In the genomic region with DNA sequence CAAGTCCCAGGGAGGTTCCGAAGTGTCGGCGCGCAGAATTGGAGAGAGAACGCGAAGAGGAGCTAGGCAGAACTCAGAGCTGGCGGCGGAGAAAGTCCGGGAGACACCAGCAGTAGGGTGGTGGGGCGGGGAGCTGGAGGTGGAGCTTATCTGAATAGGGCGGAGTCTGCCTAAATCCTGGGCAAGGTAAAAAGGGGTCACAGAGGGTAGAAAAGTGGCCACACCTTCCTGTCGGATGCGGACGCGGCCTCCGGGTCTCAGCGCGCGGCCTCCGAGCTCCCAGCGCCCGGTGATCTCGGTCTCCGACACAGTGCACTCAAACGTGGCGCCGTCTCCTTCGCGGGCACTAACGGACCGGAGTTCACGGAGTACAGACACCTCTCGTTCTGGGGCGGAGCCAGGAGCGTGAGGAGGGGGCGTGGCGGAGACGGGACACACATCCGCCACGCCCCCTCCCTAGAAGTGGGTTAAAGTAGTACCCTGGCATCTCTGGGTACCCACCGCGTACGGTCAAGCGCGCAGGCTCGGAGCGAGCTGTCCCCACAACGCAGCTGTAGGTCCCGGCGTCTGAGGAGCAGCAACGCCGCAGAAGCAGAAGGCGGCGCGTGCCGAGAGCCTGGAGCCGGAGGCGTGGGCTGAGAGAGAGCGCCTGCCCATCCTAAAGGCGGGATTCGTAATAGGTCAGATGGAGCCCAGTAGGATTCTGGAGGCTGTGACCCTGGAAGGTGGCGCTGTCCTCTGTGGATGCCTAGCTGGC, we compare ENCODE assay signal across 8 mouse cellular contexts. TPM values are rescaled to one million over a fixed set of nuclear protein-coding genes. Genes with fewer than 3 reads are reported as not detected.
DNase-seq lines count a peak whose midpoint lies in the region; ATAC-seq and TF ChIP-seq lines count a peak whose summit lies in the region.

No protein-coding gene starts in this region.

- H3K27me3 ChIP-seq in heart, embryonic 14.5 days (ENCODE audit: control insufficient read depth, insufficient read depth, low read length), result peaks cover 45% of the 10 kb centered on the region
- peaks cover 63% of the 10 kb centered on the region for H3K27me3 ChIP-seq in neural tube, embryonic 15.5 days (replicated peaks)

- TF ChIP-seq POLR2A in cortical plate, adult 2 months (IDR thresholded peaks at IDR 0.05; ENCODE audit: extremely low read depth, insufficient read depth, low read length), result peak; percentile 30; the same call in 1 of the 2 replicates
- no peak for TF ChIP-seq POLR2A in lung, adult 2 months (IDR thresholded peaks at IDR 0.05; ENCODE audit: borderline replicate concordance, extremely low read depth, low read depth, low read length)

- H3K27ac ChIP-seq in cortical plate, adult 2 months (ENCODE audit: insufficient read depth, low read length), result no peak overlapping the region
- no peak overlapping the region for H3K27ac ChIP-seq in heart, embryonic 14.5 days (replicated peaks in 1 of 2; ENCODE audit: control insufficient read depth in 1 of 2, insufficient read depth in 1 of 2, low read depth in 2 of 2, low read length in 2 of 2)
- H3K27ac ChIP-seq in neural tube, embryonic 15.5 days (replicated peaks), result no peak overlapping the region

- peak; percentile 53 for ATAC-seq in heart, embryonic 14.5 days (ENCODE audit: insufficient number of reproducible peaks, insufficient read depth, low FRiP score, low read depth)
- peak; percentile 77 for ATAC-seq in neural tube, embryonic 15.5 days (ENCODE audit: low FRiP score)

- H3K4me2 ChIP-seq in heart, embryonic 14.5 days (ENCODE audit: low read length), result peak overlapping the region; percentile 78
- H3K4me2 ChIP-seq in neural tube, embryonic 15.5 days, result peak overlapping the region; percentile 90

- H3K4me1 ChIP-seq in cortical plate, adult 2 months (ENCODE audit: control insufficient read depth, insufficient read depth, low read length), result peaks cover 3% of the 10 kb centered on the region; the same call in 1 of the 2 replicates
- H3K4me1 ChIP-seq in heart, embryonic 14.5 days (ENCODE audit: control insufficient read depth in 2 of 2, insufficient read depth in 2 of 2, low read length in 2 of 2), result peaks cover 9% of the 10 kb centered on the region in 2 experiments; a peak in 3 of 4 replicates
- H3K4me1 ChIP-seq in lung, adult 2 months (ENCODE audit: control insufficient read depth, insufficient read depth, low read length), result peaks cover 2% of the 10 kb centered on the region; the same call in 1 of the 2 replicates
- H3K4me1 ChIP-seq in neural tube, embryonic 15.5 days, result peaks cover 28% of the 10 kb centered on the region

- no peaks in the 10 kb centered on the region for H3K9me3 ChIP-seq in heart, embryonic 14.5 days (ENCODE audit: control insufficient read depth, low read length)
- H3K9me3 ChIP-seq in neural tube, embryonic 15.5 days (replicated peaks), result no peaks in the 10 kb centered on the region

- no peak for TF ChIP-seq CTCF in cortical plate, adult 2 months (IDR thresholded peaks at IDR 0.05; ENCODE audit: extremely low read depth, insufficient read depth, low read length)
- no peak for TF ChIP-seq CTCF in lung, adult 2 months (IDR thresholded peaks at IDR 0.05; ENCODE audit: insufficient read depth, low read length)

- peaks cover 69% of the 10 kb centered on the region for H3K36me3 ChIP-seq in heart, embryonic 14.5 days (ENCODE audit: control insufficient read depth, insufficient read depth, low read length)
- peaks cover 48% of the 10 kb centered on the region for H3K36me3 ChIP-seq in neural tube, embryonic 15.5 days

- peak overlapping the region; percentile 58 for H3K9ac ChIP-seq in heart, embryonic 14.5 days (ENCODE audit: low read length)
- peak overlapping the region; percentile 44 for H3K9ac ChIP-seq in neural tube, embryonic 15.5 days (replicated peaks)

- DNase-seq in spleen, adult 12 weeks (ENCODE audit: low spot score), result peak; percentile 5
- no peak for DNase-seq in spleen, postnatal 4 days (ENCODE audit: low spot score in 2 of 2)
- peak; percentile 87 for DNase-seq in kidney, postnatal 10 days
- DNase-seq in lung, adult 2 months, result peak; percentile 81
- DNase-seq in thymus, postnatal 25 days, result peak; percentile 69

- peak overlapping the region; percentile 34 for H3K4me3 ChIP-seq in cortical plate, adult 2 months (ENCODE audit: insufficient read depth, low read length)
- peak overlapping the region; percentile 41 to 47 for H3K4me3 ChIP-seq in heart, embryonic 14.5 days (ENCODE audit: control insufficient read depth in 1 of 2, insufficient read depth in 1 of 2, low read depth in 1 of 2, low read length in 2 of 2)
- H3K4me3 ChIP-seq in lung, adult 2 months (replicated peaks; ENCODE audit: extremely low read depth, low read depth, low read length), result peak overlapping the region; percentile 55
- H3K4me3 ChIP-seq in neural tube, embryonic 15.5 days (replicated peaks), result peak overlapping the region; percentile 53

- 4% methylated on average over 60 of the region's 62 CpGs for WGBS in heart, embryonic 14.5 days
- WGBS in lung, adult 2 months, result 5% methylated on average over 62 of the region's 62 CpGs
- under 1% methylated on average over 62 of the region's 62 CpGs for WGBS in neural tube, embryonic 15.5 days

RNA-seq across cellular contexts. Expression of a gene that starts 8.3 kb away (rescaled TPM):
- polyA plus RNA-seq in cortical plate, adult 2 months (2012; rRNA removed), result 103 and 108 TPM in 2 replicates
- 0.20 and 0.38 TPM in 2 replicates for polyA plus RNA-seq in heart, embryonic 14.5 days (2014; fragmentation: Nextera tagmentation; extraction: Ambion mirVana)
- 5.2 and 7.4 TPM in 2 replicates for polyA plus RNA-seq in lung, adult 2 months (2012; rRNA removed)
- polyA plus RNA-seq in neural tube, embryonic 15.5 days (2015; fragmentation: Nextera tagmentation; extraction: Ambion mirVana), result 40.2 and 50.7 TPM in 2 replicates

RNA-seq across cellular contexts. Expression of a gene that starts 8.5 kb away (rescaled TPM):
- polyA plus RNA-seq in cortical plate, adult 2 months (2012; rRNA removed), result 78.0 and 81.6 TPM in 2 replicates
- polyA plus RNA-seq in heart, embryonic 14.5 days (2014; fragmentation: Nextera tagmentation; extraction: Ambion mirVana), result 23.5 and 27.0 TPM in 2 replicates
- 89.7 and 127 TPM in 2 replicates for polyA plus RNA-seq in lung, adult 2 months (2012; rRNA removed)
- polyA plus RNA-seq in neural tube, embryonic 15.5 days (2015; fragmentation: Nextera tagmentation; extraction: Ambion mirVana), result 48.3 and 51.7 TPM in 2 replicates

RNA-seq across cellular contexts. Expression of a gene that starts 18.7 kb away (rescaled TPM):
- polyA plus RNA-seq in cortical plate, adult 2 months (2012; rRNA removed), result 32.9 and 34.5 TPM in 2 replicates
- polyA plus RNA-seq in heart, embryonic 14.5 days (2014; fragmentation: Nextera tagmentation; extraction: Ambion mirVana), result 109 and 124 TPM in 2 replicates
- 20.7 and 26.1 TPM in 2 replicates for polyA plus RNA-seq in lung, adult 2 months (2012; rRNA removed)
- polyA plus RNA-seq in neural tube, embryonic 15.5 days (2015; fragmentation: Nextera tagmentation; extraction: Ambion mirVana), result 33.1 and 37.6 TPM in 2 replicates

RNA-seq across cellular contexts. Expression of a gene that starts 19.3 kb away (rescaled TPM):
- polyA plus RNA-seq in cortical plate, adult 2 months (2012; rRNA removed), result 88.7 and 90.3 TPM in 2 replicates
- polyA plus RNA-seq in heart, embryonic 14.5 days (2014; fragmentation: Nextera tagmentation; extraction: Ambion mirVana), result 2.6 and 3.9 TPM in 2 replicates
- polyA plus RNA-seq in lung, adult 2 months (2012; rRNA removed), result 13.6 and 14.3 TPM in 2 replicates
- 18.1 and 23.5 TPM in 2 replicates for polyA plus RNA-seq in neural tube, embryonic 15.5 days (2015; fragmentation: Nextera tagmentation; extraction: Ambion mirVana)

RNA-seq across cellular contexts. Expression of a gene that starts 33.7 kb away (rescaled TPM):
- 36.2 and 37.8 TPM in 2 replicates for polyA plus RNA-seq in cortical plate, adult 2 months (2012; rRNA removed)
- polyA plus RNA-seq in heart, embryonic 14.5 days (2014; fragmentation: Nextera tagmentation; extraction: Ambion mirVana), result 11.3 and 11.8 TPM in 2 replicates
- 44.1 and 50.6 TPM in 2 replicates for polyA plus RNA-seq in lung, adult 2 months (2012; rRNA removed)
- polyA plus RNA-seq in neural tube, embryonic 15.5 days (2015; fragmentation: Nextera tagmentation; extraction: Ambion mirVana), result 20.0 and 21.2 TPM in 2 replicates

Comparison
In these comparisons a context has a peak if more than half of its experiments do, and no peak if none do; other contexts are left out.
1. DNase-seq: peak in spleen, adult 12 weeks (single experiment), kidney, postnatal 10 days (single experiment), lung, adult 2 months (single experiment) and thymus, postnatal 25 days (single experiment); none in spleen, postnatal 4 days (0 of 2).
2. Peak in every context shown above with its lines, with median percentiles within 50 percentile points of each other: H3K4me3 ChIP-seq.